Mouse (Mus musculus) megakaryocyte, embryonic 14.5 days (primary cell): Measurements from ENCODE around the gene Mrpl4.

ENCODE experiments used
- FLI1 ChIP-seq: IDR thresholded peaks from 2 replicates; pipeline ENCODE4 v1.6.1; 2012; ENCODE audit warnings: low read length, inconsistent platforms, mixed read lengths
- GATA1 ChIP-seq: IDR thresholded peaks from 3 replicates; pipeline ENCODE4 v1.6.1; 2012; ENCODE audit warnings: mixed read lengths, low read length, inconsistent platforms, borderline replicate concordance

GRCm38 (mm10) chr9:21011846-21012312, 9.3 kb downstream of the Mrpl4 start:
- TF ChIP-seq GATA1, result no peak
- no peak for TF ChIP-seq FLI1
